Mouse (Mus musculus): ENCODE data around the gene Impg2. TPM values are rescaled to one million over a fixed set of nuclear protein-coding genes. Genes with fewer than 3 reads are reported as not detected.

Gene Impg2
- polyA plus RNA-seq, 1 experiment from 2014 or later = 0.12 TPM

DNA sequence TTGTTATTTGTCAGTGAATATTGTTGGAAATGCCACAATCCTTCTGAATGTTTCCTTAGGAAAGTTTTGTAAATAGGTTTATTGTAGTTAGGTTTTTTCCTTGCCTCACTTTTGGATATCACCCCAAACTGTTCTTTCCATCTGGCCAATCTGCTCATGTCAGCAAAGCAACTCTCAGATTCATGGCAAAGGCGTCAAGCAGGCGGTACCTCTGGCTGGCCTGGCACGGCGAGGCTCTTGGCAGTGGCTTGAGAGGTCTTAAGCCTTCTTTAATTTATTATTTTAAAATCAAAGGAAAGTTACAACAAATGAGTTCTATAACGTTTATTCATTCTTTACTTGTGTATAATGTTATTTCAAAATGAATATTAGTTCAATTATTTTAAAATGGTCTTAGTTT, 82.0 kb downstream of the Impg2 start:
- Histone ChIP-seq H3K9me3 (ENCODE audit: control insufficient read depth, low read length) (no peaks in the 10 kb centered on the region), H3K4me2 (no peak overlapping the region), H3K4me3 (ENCODE audit: low read depth, low read length) (no peak overlapping the region), H3K36me3 (ENCODE audit: control insufficient read depth, insufficient read depth, low read length) (no peaks in the 10 kb centered on the region), H3K27ac (ENCODE audit: low read depth, low read length) (no peak overlapping the region), H3K4me1 (replicated peaks; ENCODE audit: control insufficient read depth, insufficient read depth, low read length) (no peaks in the 10 kb centered on the region), H3K27me3 (replicated peaks; ENCODE audit: control insufficient read depth, insufficient read depth, low read length) (no peaks in the 10 kb centered on the region), H3K9ac (ENCODE audit: low read depth, low read length) (no peak overlapping the region)
- 75% methylated on average over 5 of the region's 5 CpGs for WGBS
- no peak for DNase-seq (ENCODE audit: low spot score)
- no peak for ATAC-seq (replicated peaks; ENCODE audit: low FRiP score)

- ATAC-seq (replicated peaks; ENCODE audit: low FRiP score) (no peak), DNase-seq (ENCODE audit: low spot score) (no peak)
- H3K4me1 ChIP-seq (replicated peaks; ENCODE audit: control insufficient read depth, insufficient read depth, low read length) = no peaks in the 10 kb centered on the region
- H3K27ac ChIP-seq (ENCODE audit: low read depth, low read length) = no peak overlapping the region
- no peak overlapping the region for H3K4me3 ChIP-seq (ENCODE audit: low read depth, low read length)
- H3K9me3 ChIP-seq (ENCODE audit: control insufficient read depth, low read length) = no peaks in the 10 kb centered on the region
- H3K36me3 ChIP-seq (ENCODE audit: control insufficient read depth, insufficient read depth, low read length) = no peaks in the 10 kb centered on the region
- no peak overlapping the region for H3K4me2 ChIP-seq
- 92% methylated on average over 2 of the region's 2 CpGs for WGBS
- no peak overlapping the region for H3K9ac ChIP-seq (ENCODE audit: low read depth, low read length)
- no peaks in the 10 kb centered on the region for H3K27me3 ChIP-seq (replicated peaks; ENCODE audit: control insufficient read depth, insufficient read depth, low read length)
Measured at GRCm38 (mm10) chr16:56286977-56287376, 82.9 kb downstream of the Impg2 start.

- ATAC-seq (replicated peaks; ENCODE audit: low FRiP score) = no peak
- H3K9me3 ChIP-seq (ENCODE audit: control insufficient read depth, low read length) = no peaks in the 10 kb centered on the region
- DNase-seq (ENCODE audit: low spot score) = no peak
- no peaks in the 10 kb centered on the region for H3K4me1 ChIP-seq (replicated peaks; ENCODE audit: control insufficient read depth, insufficient read depth, low read length)
- H3K36me3 ChIP-seq (ENCODE audit: control insufficient read depth, insufficient read depth, low read length) = no peaks in the 10 kb centered on the region
- WGBS = 59% methylated on average over 1 of the region's 1 CpGs
- no peak overlapping the region for H3K9ac ChIP-seq (ENCODE audit: low read depth, low read length)
- H3K4me2 ChIP-seq = no peak overlapping the region
- no peaks in the 10 kb centered on the region for H3K27me3 ChIP-seq (replicated peaks; ENCODE audit: control insufficient read depth, insufficient read depth, low read length)
- no peak overlapping the region for H3K27ac ChIP-seq (ENCODE audit: low read depth, low read length)
- H3K4me3 ChIP-seq (ENCODE audit: low read depth, low read length) = no peak overlapping the region
Measured at GRCm38 (mm10) chr16:56294887-56295286, 90.8 kb downstream of the Impg2 start.

- DNase-seq (ENCODE audit: low spot score) (no peak), ATAC-seq (replicated peaks; ENCODE audit: low FRiP score) (no peak)
- H3K9me3 ChIP-seq (ENCODE audit: control insufficient read depth, low read length) = no peaks in the 10 kb centered on the region
- H3K36me3 ChIP-seq (ENCODE audit: control insufficient read depth, insufficient read depth, low read length) = no peaks in the 10 kb centered on the region
- H3K4me3 ChIP-seq (ENCODE audit: low read depth, low read length) = no peak overlapping the region
- H3K27me3 ChIP-seq (replicated peaks; ENCODE audit: control insufficient read depth, insufficient read depth, low read length) = no peaks in the 10 kb centered on the region
- no peak overlapping the region for H3K27ac ChIP-seq (ENCODE audit: low read depth, low read length)
- 60% methylated on average over 3 of the region's 3 CpGs for WGBS
- H3K9ac ChIP-seq (ENCODE audit: low read depth, low read length) = no peak overlapping the region
- no peaks in the 10 kb centered on the region for H3K4me1 ChIP-seq (replicated peaks; ENCODE audit: control insufficient read depth, insufficient read depth, low read length)
- no peak overlapping the region for H3K4me2 ChIP-seq
Measured at GRCm38 (mm10) chr16:56295888-56296648, 92.0 kb downstream of the Impg2 start.

GRCm38 (mm10) chr16:56298248-56298647, 94.1 kb downstream of the Impg2 start:
- WGBS = 85% methylated on average over 6 of the region's 6 CpGs
- H3K4me3 ChIP-seq (ENCODE audit: low read depth, low read length) = no peak overlapping the region
- DNase-seq (ENCODE audit: low spot score) (no peak), ATAC-seq (replicated peaks; ENCODE audit: low FRiP score) (no peak)
- no peaks in the 10 kb centered on the region for H3K36me3 ChIP-seq (ENCODE audit: control insufficient read depth, insufficient read depth, low read length)
- H3K27me3 ChIP-seq (replicated peaks; ENCODE audit: control insufficient read depth, insufficient read depth, low read length) = no peaks in the 10 kb centered on the region
- H3K4me2 ChIP-seq = no peak overlapping the region
- no peaks in the 10 kb centered on the region for H3K9me3 ChIP-seq (ENCODE audit: control insufficient read depth, low read length)
- no peak overlapping the region for H3K27ac ChIP-seq (ENCODE audit: low read depth, low read length)
- no peak overlapping the region for H3K9ac ChIP-seq (ENCODE audit: low read depth, low read length)
- no peaks in the 10 kb centered on the region for H3K4me1 ChIP-seq (replicated peaks; ENCODE audit: control insufficient read depth, insufficient read depth, low read length)

DNA sequence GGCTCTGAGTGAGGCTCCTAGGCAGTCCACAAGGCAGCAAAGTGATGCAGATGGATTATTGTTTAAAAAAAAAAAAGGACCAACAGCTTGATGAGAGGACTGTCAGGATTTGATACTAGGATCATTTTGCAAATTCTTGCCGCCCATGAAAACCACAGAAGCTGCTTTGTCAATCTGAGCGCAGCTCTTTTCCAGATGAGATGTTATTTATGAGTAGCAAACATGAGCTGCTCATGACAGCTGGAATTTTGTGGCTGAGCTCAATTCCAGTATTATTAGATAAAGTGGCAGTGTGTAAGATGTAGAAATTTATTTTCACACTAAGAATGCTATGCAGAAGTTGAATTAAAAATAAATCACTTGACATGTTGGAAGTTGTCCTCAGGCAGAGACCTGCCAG, 94.7 kb downstream of the Impg2 start:
- 76% methylated on average over 2 of the region's 2 CpGs for WGBS
- DNase-seq (ENCODE audit: low spot score) = no peak
- no peak for ATAC-seq (replicated peaks; ENCODE audit: low FRiP score)

GRCm38 (mm10) chr16:56302996-56303395, 98.9 kb downstream of the Impg2 start:
- Histone ChIP-seq H3K36me3 (ENCODE audit: control insufficient read depth, insufficient read depth, low read length) (no peaks in the 10 kb centered on the region), H3K4me3 (ENCODE audit: low read depth, low read length) (no peak overlapping the region), H3K27ac (ENCODE audit: low read depth, low read length) (no peak overlapping the region), H3K9me3 (ENCODE audit: control insufficient read depth, low read length) (no peaks in the 10 kb centered on the region), H3K9ac (ENCODE audit: low read depth, low read length) (no peak overlapping the region), H3K4me2 (no peak overlapping the region), H3K4me1 (replicated peaks; ENCODE audit: control insufficient read depth, insufficient read depth, low read length) (no peaks in the 10 kb centered on the region), H3K27me3 (replicated peaks; ENCODE audit: control insufficient read depth, insufficient read depth, low read length) (no peaks in the 10 kb centered on the region)
- no peak for DNase-seq (ENCODE audit: low spot score)
- no peak for ATAC-seq (replicated peaks; ENCODE audit: low FRiP score)
- 79% methylated on average over 4 of the region's 4 CpGs for WGBS

More for the DNA sequence above, 94.7 kb downstream of the Impg2 start:
- Histone ChIP-seq H3K27me3 (replicated peaks; ENCODE audit: control insufficient read depth, insufficient read depth, low read length) (no peaks in the 10 kb centered on the region), H3K4me3 (ENCODE audit: low read depth, low read length) (no peak overlapping the region), H3K4me2 (no peak overlapping the region), H3K9me3 (ENCODE audit: control insufficient read depth, low read length) (no peaks in the 10 kb centered on the region), H3K36me3 (ENCODE audit: control insufficient read depth, insufficient read depth, low read length) (no peaks in the 10 kb centered on the region), H3K27ac (ENCODE audit: low read depth, low read length) (no peak overlapping the region), H3K9ac (ENCODE audit: low read depth, low read length) (no peak overlapping the region), H3K4me1 (replicated peaks; ENCODE audit: control insufficient read depth, insufficient read depth, low read length) (no peaks in the 10 kb centered on the region)

- no peak for ATAC-seq (replicated peaks; ENCODE audit: low FRiP score)
- no peaks in the 10 kb centered on the region for H3K9me3 ChIP-seq (ENCODE audit: control insufficient read depth, low read length)
- no peaks in the 10 kb centered on the region for H3K27me3 ChIP-seq (replicated peaks; ENCODE audit: control insufficient read depth, insufficient read depth, low read length)
- no peaks in the 10 kb centered on the region for H3K36me3 ChIP-seq (ENCODE audit: control insufficient read depth, insufficient read depth, low read length)
- no peak overlapping the region for H3K9ac ChIP-seq (ENCODE audit: low read depth, low read length)
- H3K27ac ChIP-seq (ENCODE audit: low read depth, low read length) = no peak overlapping the region
- H3K4me2 ChIP-seq = no peak overlapping the region
- DNase-seq (ENCODE audit: low spot score) = no peak
- WGBS = 65% methylated on average over 4 of the region's 4 CpGs
- H3K4me3 ChIP-seq (ENCODE audit: low read depth, low read length) = no peak overlapping the region
- H3K4me1 ChIP-seq (replicated peaks; ENCODE audit: control insufficient read depth, insufficient read depth, low read length) = no peaks in the 10 kb centered on the region
Measured at GRCm38 (mm10) chr16:56304167-56304566, 100.1 kb downstream of the Impg2 start.

- 83% methylated on average over 4 of the region's 4 CpGs for WGBS
- DNase-seq (ENCODE audit: low spot score) = no peak
- ATAC-seq (replicated peaks; ENCODE audit: low FRiP score) = no peak
- Histone ChIP-seq H3K9me3 (ENCODE audit: control insufficient read depth, low read length) (no peaks in the 10 kb centered on the region), H3K9ac (ENCODE audit: low read depth, low read length) (no peak overlapping the region), H3K4me2 (no peak overlapping the region), H3K4me3 (ENCODE audit: low read depth, low read length) (no peak overlapping the region), H3K27me3 (replicated peaks; ENCODE audit: control insufficient read depth, insufficient read depth, low read length) (no peaks in the 10 kb centered on the region), H3K27ac (ENCODE audit: low read depth, low read length) (no peak overlapping the region), H3K4me1 (replicated peaks; ENCODE audit: control insufficient read depth, insufficient read depth, low read length) (no peaks in the 10 kb centered on the region), H3K36me3 (ENCODE audit: control insufficient read depth, insufficient read depth, low read length) (no peaks in the 10 kb centered on the region)
Measured at GRCm38 (mm10) chr16:56307575-56307974, 103.5 kb downstream of the Impg2 start.
